Mouse (Mus musculus) CD8-positive naive resting alpha-beta T cell, adult 2 months (primary cell): ENCODE results near the gene Hoxd4.

Experiments used
- DNase-seq, 2 experiments: peaks; one replicate each; pipeline ENCODE4 v3.0.0; 2022; ENCODE audit warnings: low read depth in 2 of 2, low spot score in 2 of 2

The Hoxd4 gene

GRCm38 (mm10) chr2:74763976-74764375, 52.2 kb downstream of the Hoxd4 start:
- no peak for DNase-seq

- no peak for DNase-seq
These were observed 62.6 kb downstream of the Hoxd4 start for GRCm38 (mm10) chr2:74774359-74774758.

- DNase-seq = no peak
These were observed 66.0 kb downstream of the Hoxd4 start for GRCm38 (mm10) chr2:74777536-74778275.
